Mouse (Mus musculus): ENCODE measurements around the gene Fam83d. TPM values are rescaled to one million over a fixed set of nuclear protein-coding genes. Genes with fewer than 3 reads are reported as not detected.
A peak's percentile ranks its signal among the peaks of the same experiment; 100 is the strongest.

Gene Fam83d
- total and polyA plus RNA-seq, 2 experiments from 2014 or later: 5.4 to 6.3 TPM

- WGBS: 80% methylated on average over 5 of the region's 5 CpGs
- Histone ChIP-seq H3K27me3 (ENCODE audit: insufficient read depth, low read length) (no peaks in the 10 kb centered on the region), H3K27ac (ENCODE audit: low read depth, low read length) (0 out of 2 replicates have a peak overlapping the region, but pooled peaks have one; percentile 23), H3K4me1 (ENCODE audit: insufficient read depth) (peaks cover 3% of the 10 kb centered on the region; the same call in 1 of the 2 replicates), H3K9me3 (ENCODE audit: low read length) (no peaks in the 10 kb centered on the region), H3K4me3 (ENCODE audit: low read depth, low read length) (no peak overlapping the region), H3K36me3 (ENCODE audit: insufficient read depth) (peaks cover 68% of the 10 kb centered on the region), H3K4me2 (ENCODE audit: low read depth) (no peak overlapping the region), H3K9ac (no peak overlapping the region)
- ATAC-seq (peak; percentile 50), DNase-seq (no peak)
- no peak for TF ChIP-seq CTCF (IDR thresholded peaks at IDR 0.05; ENCODE audit: low read depth)
Measured at GRCm38 (mm10) chr2:158833221-158833620, 65.3 kb downstream of the Fam83d start.

GRCm38 (mm10) chr2:158833645-158834044 lies 65.8 kb downstream of the Fam83d start:
- peaks cover 66% of the 10 kb centered on the region for H3K36me3 ChIP-seq (ENCODE audit: insufficient read depth)
- TF ChIP-seq CTCF (IDR thresholded peaks at IDR 0.05; ENCODE audit: low read depth): no peak
- H3K4me2 ChIP-seq (ENCODE audit: low read depth): no peak overlapping the region
- no peak for DNase-seq
- peaks cover 3% of the 10 kb centered on the region; the same call in 1 of the 2 replicates for H3K4me1 ChIP-seq (ENCODE audit: insufficient read depth)
- 0 out of 2 replicates have a peak overlapping the region, but pooled peaks have one; percentile 23 for H3K27ac ChIP-seq (ENCODE audit: low read depth, low read length)
- no peak; the same call in 1 of the 2 replicates for ATAC-seq
- no peaks in the 10 kb centered on the region for H3K9me3 ChIP-seq (ENCODE audit: low read length)
- no peak overlapping the region for H3K9ac ChIP-seq
- 74% methylated on average over 2 of the region's 2 CpGs for WGBS
- H3K4me3 ChIP-seq (ENCODE audit: low read depth, low read length): no peak overlapping the region
- H3K27me3 ChIP-seq (ENCODE audit: insufficient read depth, low read length): no peaks in the 10 kb centered on the region

Small RNA genes lying within 50 kb of the gene (microRNA-seq; reads per million reads assigned to microRNA genes)
- gene Gm26141: 0 reads per million in 2 experiments

Other genes with a start within 250 kb of the Fam83d start
- gene Slc32a1, start 157.3 kb upstream of the Fam83d start, total RNA-seq (2014; rRNA removed): 23.5 and 37.4 TPM in 2 replicates
- gene Slc32a1, start 157.3 kb upstream of the Fam83d start, polyA plus RNA-seq (2015; fragmentation: Nextera tagmentation; extraction: Ambion mirVana): 7.4 and 10.8 TPM in 2 replicates
- gene Actr5, start 143.2 kb upstream of the Fam83d start, total RNA-seq (2014; rRNA removed): 16.5 and 30.8 TPM in 2 replicates
- 8.0 and 8.2 TPM in 2 replicates for gene Actr5, start 143.2 kb upstream of the Fam83d start, polyA plus RNA-seq (2015; fragmentation: Nextera tagmentation; extraction: Ambion mirVana)
- 25.2 and 27.2 TPM in 2 replicates for gene Ppp1r16b, start 102.7 kb upstream of the Fam83d start, total RNA-seq (2014; rRNA removed)
- gene Ppp1r16b, start 102.7 kb upstream of the Fam83d start, polyA plus RNA-seq (2015; fragmentation: Nextera tagmentation; extraction: Ambion mirVana): 23.1 and 28.4 TPM in 2 replicates
- 26.2 and 29.2 TPM in 2 replicates for gene Dhx35, start 26.7 kb downstream of the Fam83d start, total RNA-seq (2014; rRNA removed)
- 9.9 and 11.8 TPM in 2 replicates for gene Dhx35, start 26.7 kb downstream of the Fam83d start, polyA plus RNA-seq (2015; fragmentation: Nextera tagmentation; extraction: Ambion mirVana)

Measured in forebrain, postnatal 0 days (tissue).